Mouse (Mus musculus) left cerebral cortex, adult 8-10 months (tissue): ENCODE results near the gene Olfr239. TPM values are rescaled to one million over a fixed set of nuclear protein-coding genes. Genes with fewer than 3 reads are reported as not detected.
"Not testable (repeated sequence)": the region's sequence is repeated elsewhere in the genome, so short reads cannot be mapped to it uniquely, and the experiment has no call there.

Experiments
- DNase-seq, 2 experiments: peaks; one replicate each; pipeline ENCODE4 v3.0.0; 2022; ENCODE audit warnings: low spot score in 2 of 2
- total RNA-seq, 4 experiments: library from RNA; stranded (reverse); gene quantifications; 2 replicates each; pipeline ENCODE4 v1.2.4; 2022

Gene Olfr239
- not detected for total RNA-seq

GRCm38 (mm10) chr17:33191002-33191401 is at the start of gene Olfr239:
Gene Olfr239 (plus strand): TSS chr17:33191302.
- not testable (repeated sequence) for DNase-seq

DNA sequence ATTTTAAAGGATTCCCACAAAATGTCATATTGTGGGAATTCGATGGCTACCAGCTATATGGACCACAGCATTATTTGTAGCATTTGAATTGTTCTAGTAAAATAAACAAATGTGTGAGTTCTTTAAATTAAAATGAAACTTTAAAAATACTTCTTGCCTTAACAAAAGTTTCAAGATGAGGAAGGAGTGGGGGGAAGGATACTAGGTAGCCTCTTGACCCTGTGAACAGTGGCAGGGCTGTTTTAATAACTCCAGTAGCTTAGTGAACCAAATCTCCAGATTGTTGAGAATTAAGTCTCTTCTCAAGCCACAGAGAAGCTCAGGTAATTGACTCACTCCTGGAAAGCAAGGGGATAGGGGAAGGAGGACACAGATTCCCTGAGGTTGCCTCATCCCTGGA is 23.0 kb upstream of the Olfr239 start, which contains the start of gene Olfr55:
Gene Olfr55 (plus strand): TSS at position 301 of the 400 bp plus-strand sequence.
- DNase-seq: not testable (repeated sequence)

DNA sequence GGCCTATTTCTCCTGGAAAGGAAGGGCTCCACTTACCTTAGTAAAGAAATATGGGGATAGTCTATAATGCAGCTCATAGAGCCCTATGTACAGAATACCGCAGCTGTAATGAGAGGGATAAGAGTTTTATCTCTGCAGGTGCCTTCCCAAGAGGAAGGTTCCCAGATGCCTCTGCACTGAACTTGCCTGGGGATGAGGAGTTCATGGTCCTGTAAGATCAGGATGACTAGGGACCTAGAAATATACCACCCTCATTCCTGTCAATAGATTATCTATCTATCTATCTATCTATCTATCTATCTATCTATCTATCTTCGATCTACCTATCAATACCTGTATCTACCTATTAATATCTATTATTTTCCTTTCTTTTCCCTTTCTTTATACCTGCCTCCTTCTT is 30.5 kb downstream of the Olfr239 start, which contains the start of gene Olfr1564:
Gene Olfr1564 (minus strand): TSS at position 101 of the 400 bp plus-strand sequence.
- no peak for DNase-seq

DNA sequence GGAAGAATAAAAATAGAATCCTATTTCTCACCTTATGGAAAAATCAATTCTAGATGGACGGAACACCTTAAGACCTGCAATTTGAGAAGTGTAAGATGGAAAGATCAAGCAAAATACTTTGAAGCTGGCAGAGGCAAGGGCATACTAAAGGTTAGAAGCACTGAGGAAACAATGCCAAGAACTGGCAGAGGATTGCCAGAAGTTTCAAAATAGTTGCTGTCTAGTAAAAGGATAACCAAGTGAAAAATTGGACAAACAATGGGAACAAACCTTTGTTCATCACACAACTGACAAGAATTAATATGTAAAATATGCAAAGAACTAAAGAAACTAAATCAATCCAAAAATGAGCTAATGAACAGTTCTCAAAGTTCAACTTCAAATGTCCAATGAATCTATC is 45.5 kb downstream of the Olfr239 start:
- not testable (repeated sequence) for DNase-seq

Other genes with a start within 250 kb of the Olfr239 start
- 10 to 100 TPM; 20.5 to 22.6 (median 22.5) TPM for gene Cyp4f13, start 243.9 kb upstream of the Olfr239 start, total RNA-seq
- 1 to 10 TPM; 4.8 to 7.0 (median 5.9) TPM for gene Zfp472, start 225.5 kb upstream of the Olfr239 start, total RNA-seq
- 10 to 100 TPM; 15.0 to 16.7 (median 15.9) TPM for gene Zfp952, start 198.2 kb upstream of the Olfr239 start, total RNA-seq
- 10 to 100 TPM; 18.8 to 22.3 (median 20.7) TPM for gene Zfp763, start 157.9 kb upstream of the Olfr239 start, total RNA-seq
- under 1 TPM in 1 of 4 experiments, not detected in 3; 0.08 TPM for gene 4921501E09Rik, start 123.2 kb upstream of the Olfr239 start, total RNA-seq
- gene Zfp563, start 102.0 kb upstream of the Olfr239 start, total RNA-seq: 10 to 100 TPM; 18.4 to 22.1 (median 19.7) TPM
- 1 to 10 TPM; 3.7 to 4.3 (median 4.0) TPM for gene Morc2b, start 51.6 kb upstream of the Olfr239 start, total RNA-seq
- not detected for gene Olfr55, start 22.9 kb upstream of the Olfr239 start, total RNA-seq
- gene Olfr1564, start 30.4 kb downstream of the Olfr239 start, total RNA-seq: 1 to 10 TPM in 3 of 4 experiments, under 1 TPM in 1; 0.78 to 1.6 (median 1.2) TPM
- gene Zfp955a, start 63.8 kb downstream of the Olfr239 start, total RNA-seq: 10 to 100 TPM; 11.9 to 12.8 (median 12.5) TPM
- gene Olfr63, start 73.4 kb downstream of the Olfr239 start, total RNA-seq: not detected
- 10 to 100 TPM; 32.8 to 41.0 (median 36.5) TPM for gene Zfp955b, start 98.2 kb downstream of the Olfr239 start, total RNA-seq
- 10 to 100 TPM; 17.6 to 23.3 (median 20.4) TPM for gene Zfp81, start 167.6 kb downstream of the Olfr239 start, total RNA-seq
- gene Zfp101, start 203.3 kb downstream of the Olfr239 start, total RNA-seq: 10 to 100 TPM; 14.4 to 19.5 (median 15.5) TPM
- gene Actl9, start 241.6 kb downstream of the Olfr239 start, total RNA-seq: not detected